In the genomic region with DNA sequence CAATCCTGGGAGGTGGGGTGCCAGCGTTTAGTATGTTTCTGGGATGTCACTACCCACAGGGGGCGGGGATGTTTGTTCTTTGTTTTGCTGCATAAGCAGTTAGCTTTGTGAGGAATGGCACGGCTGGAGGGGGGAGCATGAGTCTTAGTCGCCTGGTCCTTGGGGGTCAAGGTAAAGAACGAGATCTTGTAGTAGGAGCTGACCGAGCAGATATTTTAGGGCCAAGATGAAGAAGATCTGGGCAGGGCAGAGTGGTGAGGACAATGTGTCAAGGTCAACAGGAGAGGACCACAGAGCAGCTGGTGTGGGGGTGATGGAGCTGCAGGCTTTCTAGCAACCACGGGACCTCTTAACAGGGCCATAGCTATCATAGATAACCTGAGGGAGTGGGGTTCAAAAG, we compare ENCODE assay signal across 23 mouse cellular contexts. TPM values are rescaled to one million over a fixed set of nuclear protein-coding genes. Genes with fewer than 3 reads are reported as not detected.
"Had no signal": no experiment of that assay in that cellular context is flagged by ENCODE, and none has a peak within 500 bp of the region (broad histone marks: within the 10 kb centered on the region; RNA-seq: fewer than 3 reads in every experiment).

No protein-coding gene starts in this region.

- H3K27ac ChIP-seq: left cerebral cortex, adult 2 months; liver, embryonic 13.5 days; neural tube, embryonic 12.5 days; neural tube, embryonic 15.5 days; stomach, postnatal 0 days had no signal

- DNase-seq: kidney, postnatal 14 days; kidney, postnatal 4 days; layer of hippocampus, postnatal 36 days; liver, embryonic 13.5 days; lung, adult 2 months; lung, postnatal 14 days; lung, postnatal 4 days; midbrain, embryonic 14.5 days; right cerebral cortex, adult 18-20 months; right cerebral cortex, postnatal 14 days; right cerebral cortex, postnatal 4 days; thymus, adult 2 months; thymus, postnatal 14 days; thymus, postnatal 4 days had no signal

- H3K4me3 ChIP-seq: layer of hippocampus, adult 2 months; left cerebral cortex, adult 2 months; liver, embryonic 13.5 days; neural tube, embryonic 12.5 days; neural tube, embryonic 15.5 days had no signal

RNA-seq across cellular contexts. Expression of gene Acr, which starts 40.7 kb away (rescaled TPM):
- total RNA-seq: liver, adult 2 months; megakaryocyte progenitor cell, adult 5-6 weeks had no signal
- polyA plus RNA-seq: limb, embryonic 11.5 days; liver, embryonic 16.5 days; stomach, postnatal 0 days had no signal
